Mouse (Mus musculus) embryo, embryonic 11 days (tissue): Measurements from ENCODE around the gene Becn1.
"Not testable (repeated sequence)": the region's sequence is repeated elsewhere in the genome, so short reads cannot be mapped to it uniquely, and the experiment has no call there.

Experiments used
- DNase-seq: peaks from one replicate; pipeline ENCODE4 v3.0.0-alpha.2; 2015

Becn1 gene

GRCm38 (mm10) chr11:101302004-101302798 is at the start of gene Becn1:
TSS of gene Becn1 (minus strand) at chr11:101302286.
- peak; percentile 98 for DNase-seq

- no peak for DNase-seq
Observed at GRCm38 (mm10) chr11:101351721-101352111, 49.6 kb upstream of the Becn1 start.

GRCm38 (mm10) chr11:101351100-101351720 is 49.1 kb upstream of the Becn1 start:
- no peak for DNase-seq

- no peak for DNase-seq
Observed at GRCm38 (mm10) chr11:101349216-101349615, 47.1 kb upstream of the Becn1 start.

GRCm38 (mm10) chr11:101348774-101349173 is 46.7 kb upstream of the Becn1 start:
- DNase-seq = no peak

- no peak for DNase-seq
Observed at GRCm38 (mm10) chr11:101347083-101347775, 45.1 kb upstream of the Becn1 start.

- peak; percentile 87 for DNase-seq
Observed at GRCm38 (mm10) chr11:101338123-101338760, 36.2 kb upstream of the Becn1 start.

GRCm38 (mm10) chr11:101335685-101336084 is 33.6 kb upstream of the Becn1 start:
- no peak for DNase-seq

- peak; percentile 78 for DNase-seq
Observed at GRCm38 (mm10) chr11:101334516-101334915, 32.4 kb upstream of the Becn1 start.

GRCm38 (mm10) chr11:101334023-101334422 is 31.9 kb upstream of the Becn1 start:
- peak; percentile 41 for DNase-seq

GRCm38 (mm10) chr11:101332537-101332936 is 30.5 kb upstream of the Becn1 start:
- DNase-seq = no peak

- DNase-seq = not testable (repeated sequence)
Observed at GRCm38 (mm10) chr11:101330961-101331360, 28.9 kb upstream of the Becn1 start.

GRCm38 (mm10) chr11:101330371-101330924 is 28.4 kb upstream of the Becn1 start, which contains the start of gene Aoc3:
TSS of gene Aoc3 (plus strand) at chr11:101330605.
- no peak for DNase-seq

- no peak for DNase-seq
Observed at GRCm38 (mm10) chr11:101328941-101329635, 27.0 kb upstream of the Becn1 start.

GRCm38 (mm10) chr11:101327311-101327710 is 25.2 kb upstream of the Becn1 start:
- no peak for DNase-seq

GRCm38 (mm10) chr11:101326147-101326546 is 24.1 kb upstream of the Becn1 start:
- no peak for DNase-seq

GRCm38 (mm10) chr11:101325201-101325600 is 23.1 kb upstream of the Becn1 start:
- not testable (repeated sequence) for DNase-seq

GRCm38 (mm10) chr11:101324763-101325162 is 22.7 kb upstream of the Becn1 start, which contains the start of gene Aoc2:
TSS of gene Aoc2 (plus strand) at chr11:101325063.
- no peak for DNase-seq

GRCm38 (mm10) chr11:101323609-101324008 is 21.5 kb upstream of the Becn1 start:
- peak; percentile 73 for DNase-seq

- DNase-seq = peak; percentile 47
Observed at GRCm38 (mm10) chr11:101316501-101316917, 14.4 kb upstream of the Becn1 start.

- DNase-seq = peak; percentile 96
Observed at GRCm38 (mm10) chr11:101315665-101316500, 13.8 kb upstream of the Becn1 start, which contains the start of gene Psme3. TSS of gene Psme3 (plus strand) at chr11:101316213.
